Mouse (Mus musculus) lung, postnatal 0 days (tissue): ENCODE data around the gene Medag.

Experiments used
- CTCF ChIP-seq: IDR thresholded peaks from 2 replicates; pipeline ENCODE4 v1.5.1; 2016; ENCODE audit warnings: antibody characterized with exemption, mild to moderate bottlenecking
- EP300 ChIP-seq: IDR thresholded peaks from 2 replicates; pipeline ENCODE4 v1.6.1; 2016; ENCODE audit warnings: antibody characterized with exemption, mild to moderate bottlenecking, control low read depth

- TF ChIP-seq CTCF (no peak), EP300 (no peak)
These were observed 37.5 kb upstream of the Medag start for GRCm38 (mm10) chr5:149374026-149374425.
